Mouse (Mus musculus): ENCODE data around the gene Zswim8.

DNA sequence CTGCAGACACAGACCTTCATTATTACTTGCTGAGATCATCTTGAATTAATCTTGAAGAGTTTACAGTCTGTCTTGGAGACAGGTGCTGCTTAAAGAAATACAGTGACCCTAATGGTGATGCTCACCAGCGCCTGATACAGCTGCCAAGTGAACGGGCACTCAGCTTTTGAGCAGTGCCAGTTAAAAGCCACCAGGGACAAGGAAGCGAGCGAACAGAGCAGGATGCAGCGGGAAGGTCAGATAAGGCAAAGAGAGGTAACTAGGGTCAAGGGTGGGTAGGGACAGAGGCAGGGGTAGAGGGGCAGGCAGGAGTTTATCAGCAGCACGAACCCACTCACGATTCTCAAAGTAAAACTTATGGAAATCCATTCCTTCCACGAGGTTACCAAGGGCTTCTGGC is 31.2 kb downstream of the Zswim8 start:
- TF ChIP-seq CTCF (IDR thresholded peaks at IDR 0.05; ENCODE audit: low read depth) = no peak
- TF ChIP-seq EP300 (optimal IDR thresholded peaks at IDR 0.05) = no peak
